Mouse (Mus musculus) stomach, embryonic 15.5 days (tissue): ENCODE measurements around the gene N4bp1. TPM values are rescaled to one million over a fixed set of nuclear protein-coding genes. Genes with fewer than 3 reads are reported as not detected.
A peak's percentile ranks its signal among the peaks of the same experiment; 100 is the strongest.

Experiments used
- ATAC-seq: fragments of 200-750 bp; cut with Nextera tagmentation; 2 replicates; pipeline ENCODE4 v1.8.0; 2017; ENCODE audit warnings: low read depth, moderate number of reproducible peaks, moderate TSS enrichment; ENCODE audit not compliant: insufficient read depth, low FRiP score
- H3K27ac ChIP-seq: fragments of 300-500 bp; sonication (generic); 2 replicates; pipeline ENCODE4 v1.5.1; 2015; ENCODE audit warnings: mild to moderate bottlenecking, inconsistent platforms
- H3K27me3 ChIP-seq: fragments of 300-500 bp; sonication (generic); replicated peaks from 2 replicates; pipeline ENCODE4 v1.6.1; 2015; ENCODE audit warnings: inconsistent platforms
- H3K36me3 ChIP-seq: fragments of 300-500 bp; sonication (generic); 2 replicates; pipeline ENCODE4 v1.6.1; 2015; ENCODE audit warnings: inconsistent platforms
- H3K4me1 ChIP-seq: fragments of 300-500 bp; sonication (generic); 2 replicates; pipeline ENCODE4 v1.6.1; 2015; ENCODE audit warnings: inconsistent platforms
- H3K4me2 ChIP-seq: fragments of 300-500 bp; sonication (generic); 2 replicates; pipeline ENCODE4 v1.6.1; 2015; ENCODE audit warnings: mild to moderate bottlenecking, inconsistent platforms
- H3K4me3 ChIP-seq: fragments of 300-500 bp; sonication (generic); replicated peaks from 2 replicates; pipeline ENCODE4 v1.5.1; 2015; ENCODE audit warnings: inconsistent platforms
- H3K9ac ChIP-seq: fragments of 300-500 bp; sonication (generic); 2 replicates; pipeline ENCODE4 v1.6.1; 2015; ENCODE audit warnings: inconsistent platforms
- H3K9me3 ChIP-seq: fragments of 300-500 bp; sonication (generic); 2 replicates; pipeline ENCODE4 v1.6.1; 2016; ENCODE audit warnings: inconsistent platforms
- WGBS: fragments of 180-500 bp; shearing (Covaris S2); methylation state at CpG from one replicate; pipeline ENCODE4 v1.1.7; 2015; 5-methylcytosine and 5-hydroxymethylcytosine counted together
- polyA plus RNA-seq: library from polyadenylated mRNA; unstranded; fragments of >200 nt; fragmentation: Nextera tagmentation; extraction: Ambion mirVana; gene quantifications from 2 replicates; pipeline ENCODE4 v1.2.1, GENCODE M21; 2015

The N4bp1 gene
- 9.3 and 9.4 TPM in 2 replicates for polyA plus RNA-seq

DNA sequence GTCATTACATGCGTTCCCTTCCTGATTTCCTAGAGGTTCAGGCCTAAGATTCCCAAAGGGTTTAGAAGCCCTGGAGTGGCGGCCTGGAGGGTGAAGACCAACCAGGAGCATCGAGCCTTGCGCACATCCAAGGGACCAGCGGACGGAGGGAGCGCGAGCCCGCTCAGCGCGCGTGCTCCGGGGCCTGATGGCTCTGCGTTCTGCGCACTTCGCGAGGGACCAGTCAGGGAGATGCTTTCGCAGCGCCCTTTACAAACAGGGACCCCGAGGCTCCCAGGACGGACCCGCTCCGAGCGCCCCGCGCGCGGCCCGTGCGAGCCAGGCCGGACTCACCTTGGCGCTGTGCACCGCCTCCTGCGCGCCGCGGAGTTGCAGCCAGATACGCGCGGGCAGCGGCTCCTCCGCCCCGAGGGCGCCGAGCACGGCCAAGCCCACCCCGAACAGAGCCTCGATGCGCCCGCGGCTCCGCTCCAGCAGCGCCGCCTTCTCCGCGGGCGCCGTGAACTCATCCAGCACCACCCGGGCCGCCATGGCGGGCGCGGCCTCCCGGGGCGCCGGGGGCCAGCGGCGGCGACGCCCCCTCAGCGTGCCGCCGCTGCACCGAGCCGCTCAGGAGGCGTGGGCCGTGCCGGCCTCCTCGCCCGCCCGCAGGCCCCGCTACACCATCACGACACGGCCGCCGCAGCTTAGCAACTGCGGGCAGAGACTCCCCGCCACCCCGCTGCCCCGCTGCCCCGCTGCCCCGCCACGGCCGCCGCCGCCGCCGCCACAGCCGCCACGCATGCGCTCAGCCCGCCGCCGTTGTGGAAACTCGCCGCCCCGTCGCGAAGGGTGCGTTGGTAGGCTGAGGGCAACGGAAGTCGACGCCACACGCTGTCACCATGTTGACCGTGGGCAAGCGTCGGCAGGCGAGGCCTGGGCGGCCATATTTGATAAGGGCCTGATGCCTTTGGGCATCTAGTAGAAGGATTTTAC is at the start of gene N4bp1:
N4bp1 (minus strand) TSS at position 770 of the 975 bp plus-strand sequence.
- Histone ChIP-seq H3K4me2 (peak within 1 kb of the TSS; percentile 77), H3K9ac (peak within 1 kb of the TSS; percentile 62), H3K4me3 (peak within 1 kb of the TSS; percentile 96), H3K36me3 (no peaks in the 10 kb centered on the region), H3K27ac (peak within 1 kb of the TSS; percentile 93), H3K4me1 (peaks cover 15% of the 10 kb centered on the region), H3K9me3 (no peaks in the 10 kb centered on the region), H3K27me3 (no peaks in the 10 kb centered on the region)
- peak; percentile 91 for ATAC-seq
- under 1% methylated on average over 109 of the region's 119 CpGs for WGBS

DNA sequence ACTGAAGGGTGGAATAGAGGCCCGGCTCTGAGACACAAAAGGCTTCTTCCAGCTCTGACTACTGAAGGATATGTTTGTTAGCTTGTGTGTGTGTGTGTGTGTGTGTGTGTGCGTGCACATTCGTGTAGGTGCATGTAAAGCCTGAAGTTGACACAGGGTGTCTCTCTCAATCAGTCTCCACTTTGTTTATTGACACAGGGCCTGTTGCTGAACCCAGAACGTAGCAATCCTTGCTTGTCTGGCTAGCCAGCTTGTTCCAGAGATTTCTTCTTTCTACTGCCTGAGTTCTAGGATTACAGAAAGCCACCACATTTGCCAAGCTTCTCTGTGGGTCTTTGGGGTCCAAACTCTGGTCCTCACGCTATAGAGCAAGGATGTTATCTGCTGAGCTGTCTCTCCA is 49.8 kb upstream of the N4bp1 start:
- Histone ChIP-seq H3K4me1 (no peaks in the 10 kb centered on the region), H3K4me2 (no peak overlapping the region), H3K27ac (no peak overlapping the region), H3K4me3 (no peak overlapping the region), H3K9ac (no peak overlapping the region), H3K27me3 (no peaks in the 10 kb centered on the region), H3K36me3 (no peaks in the 10 kb centered on the region), H3K9me3 (no peaks in the 10 kb centered on the region)
- ATAC-seq = no peak
- 53% methylated on average over 5 of the region's 5 CpGs for WGBS

DNA sequence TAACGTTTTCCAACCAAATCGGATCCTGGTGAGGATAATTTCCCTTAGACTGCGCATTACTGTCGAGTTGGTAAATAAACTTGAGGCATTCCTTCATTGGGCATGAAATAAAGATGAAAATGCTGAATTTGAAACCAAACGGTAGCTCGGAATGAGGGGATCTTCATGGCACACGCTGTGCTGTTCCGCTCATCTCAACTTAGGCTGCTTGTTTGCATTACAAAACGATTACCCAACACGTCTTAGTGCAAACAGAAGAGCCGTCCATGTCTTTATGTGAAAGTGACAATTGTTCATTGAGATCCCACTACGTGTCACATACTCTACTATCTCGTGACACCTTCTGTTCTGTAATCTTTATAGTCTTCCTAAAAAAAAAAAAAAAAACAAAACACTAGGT is 49.3 kb upstream of the N4bp1 start:
- H3K27me3 ChIP-seq = no peaks in the 10 kb centered on the region
- no peak overlapping the region for H3K4me2 ChIP-seq
- no peak overlapping the region for H3K4me3 ChIP-seq
- no peaks in the 10 kb centered on the region for H3K36me3 ChIP-seq
- no peaks in the 10 kb centered on the region for H3K4me1 ChIP-seq
- H3K9me3 ChIP-seq = no peaks in the 10 kb centered on the region
- WGBS = 48% methylated on average over 13 of the region's 13 CpGs
- ATAC-seq = no peak
- no peak overlapping the region for H3K9ac ChIP-seq
- H3K27ac ChIP-seq = no peak overlapping the region

DNA sequence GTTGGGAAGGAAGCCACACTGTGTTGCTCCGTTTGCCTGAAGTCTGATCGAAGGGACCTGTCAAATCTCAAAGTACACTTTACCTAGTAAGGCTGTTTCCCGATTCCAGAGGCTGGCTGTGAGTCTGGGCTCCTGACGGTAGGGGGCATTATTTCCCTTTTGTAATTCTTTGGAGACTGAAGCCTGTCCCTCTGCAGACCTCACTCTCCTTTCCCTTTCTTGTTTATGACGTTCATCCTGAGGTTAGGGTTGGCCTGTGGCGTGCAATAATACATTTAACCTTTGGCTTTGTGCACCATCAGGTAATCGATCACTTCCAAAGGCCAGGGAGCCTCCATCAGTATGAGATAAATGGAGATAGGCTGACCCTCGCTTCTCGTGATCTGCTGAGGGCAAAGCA is 48.8 kb upstream of the N4bp1 start:
- H3K4me2 ChIP-seq = peak overlapping the region; percentile 26; the same call in 1 of the 2 replicates

DNA sequence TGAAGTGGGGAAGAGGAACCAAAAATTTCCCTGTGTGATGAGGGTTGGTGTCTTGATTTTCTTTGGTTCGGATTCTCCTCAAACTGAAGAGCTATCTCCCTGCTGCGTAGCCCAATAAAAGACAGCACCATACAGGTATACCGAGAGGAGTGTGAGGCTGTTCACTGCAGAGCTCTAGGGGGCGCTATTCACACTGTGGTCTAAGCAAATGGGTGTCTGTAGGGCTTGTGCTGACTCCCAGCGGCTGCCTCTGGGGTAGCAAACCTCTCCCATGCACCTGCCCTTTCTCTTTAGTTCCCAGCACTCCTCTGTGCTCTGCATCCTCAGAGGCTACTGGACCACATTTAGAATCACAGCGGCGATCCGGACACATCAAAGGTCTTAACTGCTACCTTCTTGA is 41.2 kb upstream of the N4bp1 start:
- no peaks in the 10 kb centered on the region for H3K4me1 ChIP-seq
- H3K9ac ChIP-seq = no peak overlapping the region
- H3K4me3 ChIP-seq = no peak overlapping the region
- no peak overlapping the region for H3K4me2 ChIP-seq
- no peaks in the 10 kb centered on the region for H3K36me3 ChIP-seq
- H3K27me3 ChIP-seq = 0 out of 2 replicates have a peak, but pooled peaks cover 4% of the 10 kb centered on the region
- no peaks in the 10 kb centered on the region for H3K9me3 ChIP-seq
- no peak for ATAC-seq
- 62% methylated on average over 8 of the region's 8 CpGs for WGBS
- H3K27ac ChIP-seq = no peak overlapping the region

More for the DNA sequence above, 48.8 kb upstream of the N4bp1 start:
- H3K9me3 ChIP-seq = no peaks in the 10 kb centered on the region
- no peak for ATAC-seq
- H3K27me3 ChIP-seq = no peaks in the 10 kb centered on the region
- no peak overlapping the region for H3K9ac ChIP-seq
- no peak overlapping the region for H3K4me3 ChIP-seq
- 8% methylated on average over 9 of the region's 9 CpGs for WGBS
- H3K4me1 ChIP-seq = no peaks in the 10 kb centered on the region
- H3K36me3 ChIP-seq = no peaks in the 10 kb centered on the region
- H3K27ac ChIP-seq = no peak overlapping the region

DNA sequence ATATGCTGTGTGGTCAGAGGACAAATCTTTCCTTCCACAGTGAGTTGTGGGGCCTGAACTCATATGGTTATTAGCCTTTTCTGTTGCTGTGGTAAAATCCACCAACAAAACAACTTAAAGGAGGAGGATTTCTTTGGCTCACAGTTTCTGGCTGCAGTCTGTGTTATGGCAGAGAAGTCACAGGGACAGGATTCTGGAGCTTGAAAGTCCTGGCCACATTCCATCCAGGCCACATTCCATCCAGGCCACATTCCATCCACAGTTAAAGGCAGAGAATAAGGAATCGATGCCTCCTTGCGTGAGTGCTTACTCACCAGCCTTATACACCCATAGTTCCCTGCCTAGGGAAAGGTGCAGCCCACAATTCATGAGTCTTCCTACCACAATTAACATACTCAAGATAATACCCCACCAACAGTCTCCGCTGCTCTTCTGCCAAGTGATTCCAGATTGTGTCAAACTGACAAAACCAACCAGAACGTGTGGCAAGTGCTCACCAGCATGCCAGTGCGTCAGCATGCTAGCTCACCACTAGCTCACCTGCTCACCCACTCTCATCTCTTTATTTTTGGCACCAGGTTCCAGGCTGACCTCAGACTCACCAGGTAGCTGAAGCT is 38.3 kb upstream of the N4bp1 start:
- H3K9ac ChIP-seq = no peak overlapping the region
- ATAC-seq = no peak
- no peaks in the 10 kb centered on the region for H3K36me3 ChIP-seq
- WGBS = 65% methylated on average over 5 of the region's 5 CpGs
- H3K9me3 ChIP-seq = no peaks in the 10 kb centered on the region
- H3K4me2 ChIP-seq = no peak overlapping the region
- H3K27ac ChIP-seq = no peak overlapping the region
- 0 out of 2 replicates have a peak, but pooled peaks cover 4% of the 10 kb centered on the region for H3K27me3 ChIP-seq
- 0 out of 2 replicates have a peak, but pooled peaks cover 3% of the 10 kb centered on the region for H3K4me1 ChIP-seq
- H3K4me3 ChIP-seq = no peak overlapping the region

DNA sequence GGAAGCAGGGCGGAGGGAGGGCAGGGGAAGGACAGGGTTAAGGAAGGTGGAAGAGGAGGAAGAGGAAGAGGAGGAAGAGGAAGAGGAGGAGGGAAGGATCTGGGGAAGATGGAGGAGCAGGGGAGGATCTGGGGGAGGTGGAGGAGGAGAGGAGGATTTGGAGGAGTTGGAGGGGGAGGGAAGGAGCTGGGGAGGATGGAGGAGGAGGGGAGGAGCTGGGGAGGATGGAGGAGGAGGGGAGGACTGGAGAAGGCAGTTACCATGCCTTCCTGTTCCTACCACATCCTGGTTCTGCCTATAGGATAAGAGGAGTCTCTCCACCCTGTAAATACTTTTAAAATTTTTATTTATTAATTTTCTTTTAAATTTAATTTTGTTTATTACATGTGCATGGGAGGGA is 37.6 kb upstream of the N4bp1 start:
- no peak for ATAC-seq

DNA sequence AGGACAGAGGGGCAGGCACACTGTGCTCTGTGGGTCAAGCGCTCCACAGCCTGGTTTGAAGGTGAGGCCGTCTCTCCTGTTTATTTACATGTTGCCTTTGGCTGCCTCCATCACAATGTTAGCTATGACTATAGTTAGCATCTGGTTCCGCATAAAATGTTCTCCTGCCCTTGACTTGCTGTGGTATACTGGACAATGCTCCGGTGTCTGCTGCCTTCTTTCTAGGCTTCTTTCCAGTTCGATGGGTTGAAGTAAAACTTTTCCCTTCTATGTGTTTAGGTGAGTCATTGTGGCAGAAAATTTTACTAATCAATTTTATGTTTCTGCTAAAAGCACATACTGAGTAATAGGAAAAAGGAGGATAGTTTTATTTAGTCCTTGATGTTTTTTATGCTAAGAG is 37.1 kb upstream of the N4bp1 start:
- Histone ChIP-seq H3K9ac (no peak overlapping the region), H3K4me3 (no peak overlapping the region), H3K27me3 (0 out of 2 replicates have a peak, but pooled peaks cover 4% of the 10 kb centered on the region), H3K36me3 (no peaks in the 10 kb centered on the region), H3K4me2 (no peak overlapping the region), H3K9me3 (no peaks in the 10 kb centered on the region), H3K27ac (no peak overlapping the region), H3K4me1 (0 out of 2 replicates have a peak, but pooled peaks cover 3% of the 10 kb centered on the region)
- ATAC-seq = no peak
- 65% methylated on average over 5 of the region's 5 CpGs for WGBS

More for the DNA sequence above, 37.6 kb upstream of the N4bp1 start:
- Histone ChIP-seq H3K36me3 (no peaks in the 10 kb centered on the region), H3K9ac (no peak overlapping the region), H3K4me2 (no peak overlapping the region), H3K4me3 (no peak overlapping the region), H3K9me3 (no peaks in the 10 kb centered on the region), H3K27ac (no peak overlapping the region), H3K4me1 (0 out of 2 replicates have a peak, but pooled peaks cover 3% of the 10 kb centered on the region), H3K27me3 (0 out of 2 replicates have a peak, but pooled peaks cover 4% of the 10 kb centered on the region)
- 78% methylated on average over 1 of the region's 1 CpGs for WGBS

DNA sequence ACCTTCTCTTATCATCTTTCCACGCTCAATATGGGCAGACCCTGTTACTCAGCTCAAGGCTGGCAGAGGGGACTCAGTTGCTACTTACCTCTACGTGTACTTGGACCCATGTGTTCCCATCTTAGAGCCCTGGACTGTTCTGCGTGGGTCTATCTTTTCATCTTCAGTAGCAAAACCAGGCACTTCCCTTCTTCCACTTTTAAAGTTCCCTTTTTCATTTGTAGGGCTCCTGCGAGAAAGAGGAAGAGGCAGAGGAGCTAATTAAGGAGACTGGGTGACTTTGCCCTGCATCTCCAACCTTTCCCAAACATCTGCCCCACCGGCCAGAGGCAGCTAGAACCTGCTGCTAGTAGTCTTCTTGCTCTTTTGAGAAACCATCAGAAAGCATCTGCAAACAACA is 35.9 kb upstream of the N4bp1 start:
- Histone ChIP-seq H3K4me1 (0 out of 2 replicates have a peak, but pooled peaks cover 3% of the 10 kb centered on the region), H3K4me2 (no peak overlapping the region), H3K27ac (no peak overlapping the region), H3K27me3 (0 out of 2 replicates have a peak, but pooled peaks cover 2% of the 10 kb centered on the region), H3K36me3 (no peaks in the 10 kb centered on the region), H3K4me3 (no peak overlapping the region), H3K9me3 (no peaks in the 10 kb centered on the region), H3K9ac (no peak overlapping the region)
- 38% methylated on average over 5 of the region's 5 CpGs for WGBS
- no peak for ATAC-seq

DNA sequence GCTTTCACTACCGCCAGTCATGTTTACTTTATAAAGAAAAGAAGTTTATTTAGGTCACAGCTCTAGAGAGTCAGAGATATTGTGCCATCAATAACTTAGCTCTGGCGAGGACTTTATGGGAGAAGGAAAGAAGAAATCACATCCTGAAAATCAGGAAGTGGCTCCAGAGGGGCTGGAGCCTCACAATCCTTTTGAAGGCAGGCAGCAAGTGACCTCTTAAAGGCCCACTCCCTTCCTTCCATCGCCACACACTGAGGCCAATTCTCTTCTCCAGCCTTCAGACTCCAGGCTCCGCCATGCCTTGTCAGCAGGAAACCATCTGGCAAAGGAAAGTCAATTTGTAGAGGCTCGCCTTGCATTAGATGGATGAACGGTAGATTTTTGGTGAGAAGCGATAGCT is 35.4 kb upstream of the N4bp1 start:
- Histone ChIP-seq H3K4me1 (0 out of 2 replicates have a peak, but pooled peaks cover 3% of the 10 kb centered on the region), H3K4me3 (no peak overlapping the region), H3K4me2 (no peak overlapping the region), H3K27me3 (no peaks in the 10 kb centered on the region), H3K36me3 (no peaks in the 10 kb centered on the region), H3K9ac (no peak overlapping the region), H3K27ac (no peak overlapping the region), H3K9me3 (no peaks in the 10 kb centered on the region)
- ATAC-seq = no peak
- WGBS = 13% methylated on average over 7 of the region's 7 CpGs

DNA sequence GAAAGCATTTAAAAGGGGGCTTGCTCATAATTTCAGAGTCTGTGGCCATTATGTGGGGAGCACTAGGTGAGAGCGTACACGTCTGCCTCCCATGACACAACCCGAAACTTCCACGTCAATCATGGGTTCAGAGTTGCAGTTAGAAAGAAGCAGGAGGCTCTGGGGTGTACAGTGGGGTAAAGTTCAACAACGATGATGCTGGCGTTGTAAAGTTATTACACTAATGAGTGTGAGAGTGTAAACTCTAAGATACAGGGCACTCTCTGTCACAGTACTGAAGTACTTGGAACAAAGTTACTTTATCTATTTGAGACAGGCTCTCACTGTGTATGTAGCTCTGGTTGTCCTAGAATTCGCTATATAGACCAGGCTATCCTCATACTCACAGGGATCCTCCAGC is 35.0 kb upstream of the N4bp1 start:
- H3K4me3 ChIP-seq = no peak overlapping the region
- no peak overlapping the region for H3K27ac ChIP-seq
- WGBS = 78% methylated on average over 7 of the region's 7 CpGs
- H3K4me1 ChIP-seq = 0 out of 2 replicates have a peak, but pooled peaks cover 3% of the 10 kb centered on the region
- H3K4me2 ChIP-seq = no peak overlapping the region
- no peak overlapping the region for H3K9ac ChIP-seq
- no peaks in the 10 kb centered on the region for H3K9me3 ChIP-seq
- H3K27me3 ChIP-seq = no peaks in the 10 kb centered on the region
- ATAC-seq = no peak
- H3K36me3 ChIP-seq = no peaks in the 10 kb centered on the region

DNA sequence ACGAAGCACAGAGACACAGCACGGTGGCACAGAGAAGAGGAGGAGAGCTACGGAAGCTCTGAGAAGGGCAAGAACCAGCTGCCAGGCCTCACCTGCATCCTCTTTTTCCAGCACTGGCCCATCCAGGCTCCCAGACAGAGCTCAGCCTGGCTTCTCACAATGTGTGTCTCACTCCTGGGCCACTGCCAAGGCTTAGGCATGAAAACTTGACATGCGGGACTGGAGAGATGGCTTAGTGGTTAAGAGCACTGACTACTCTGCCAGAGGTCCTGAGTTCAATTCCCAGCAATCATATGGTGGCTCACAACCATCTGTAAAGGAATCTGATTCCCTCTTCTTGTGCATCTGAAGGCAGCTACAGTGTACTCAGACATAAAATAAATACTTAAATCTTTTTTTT is 34.2 kb upstream of the N4bp1 start:
- H3K27me3 ChIP-seq = no peaks in the 10 kb centered on the region
- H3K9ac ChIP-seq = no peak overlapping the region
- WGBS = 61% methylated on average over 4 of the region's 4 CpGs
- H3K4me3 ChIP-seq = no peak overlapping the region
- H3K4me1 ChIP-seq = 0 out of 2 replicates have a peak, but pooled peaks cover 3% of the 10 kb centered on the region
- no peaks in the 10 kb centered on the region for H3K9me3 ChIP-seq
- ATAC-seq = no peak
- H3K36me3 ChIP-seq = no peaks in the 10 kb centered on the region
- H3K27ac ChIP-seq = no peak overlapping the region
- H3K4me2 ChIP-seq = no peak overlapping the region
